Mouse (Mus musculus): ENCODE results near the gene Pcsk4. TPM values are rescaled to one million over a fixed set of nuclear protein-coding genes. Genes with fewer than 3 reads are reported as not detected.

Pcsk4 gene
- polyA plus RNA-seq, 1 experiment from 2014 or later, result 5.4 TPM

- WGBS, result 2% methylated on average over 16 of the region's 16 CpGs
- Histone ChIP-seq H3K27ac (no peak overlapping the region), H3K9ac (ENCODE audit: low read depth, low read length) (no peak overlapping the region), H3K4me2 (ENCODE audit: low read length) (peak overlapping the region; percentile 8; the same call in 1 of the 2 replicates), H3K4me3 (replicated peaks; ENCODE audit: low read depth, low read length) (no peak overlapping the region), H3K9me3 (replicated peaks; ENCODE audit: low read length) (no peaks in the 10 kb centered on the region), H3K27me3 (ENCODE audit: insufficient read depth, low read length) (peaks cover 50% of the 10 kb centered on the region), H3K36me3 (ENCODE audit: insufficient read depth, low read length) (no peaks in the 10 kb centered on the region), H3K4me1 (replicated peaks; ENCODE audit: insufficient read depth, low read length) (peaks cover 28% of the 10 kb centered on the region)
- DNase-seq (ENCODE audit: low spot score) (no peak), ATAC-seq (replicated peaks; ENCODE audit: low FRiP score, low read depth) (no peak)
- no peak for TF ChIP-seq CTCF (IDR thresholded peaks at IDR 0.05; ENCODE audit: low read depth)
Measured at GRCm38 (mm10) chr10:80345122-80345521, 15.8 kb upstream of the Pcsk4 start.

- peaks cover 51% of the 10 kb centered on the region for H3K27me3 ChIP-seq (ENCODE audit: insufficient read depth, low read length)
- H3K36me3 ChIP-seq (ENCODE audit: insufficient read depth, low read length), result no peaks in the 10 kb centered on the region
- no peaks in the 10 kb centered on the region for H3K9me3 ChIP-seq (replicated peaks; ENCODE audit: low read length)
- H3K9ac ChIP-seq (ENCODE audit: low read depth, low read length), result no peak overlapping the region
- DNase-seq (ENCODE audit: low spot score) (no peak), ATAC-seq (replicated peaks; ENCODE audit: low FRiP score, low read depth) (no peak)
- WGBS, result 50% methylated on average over 9 of the region's 9 CpGs
- TF ChIP-seq CTCF (IDR thresholded peaks at IDR 0.05; ENCODE audit: low read depth), result no peak
- no peak overlapping the region for H3K4me3 ChIP-seq (replicated peaks; ENCODE audit: low read depth, low read length)
- H3K4me1 ChIP-seq (replicated peaks; ENCODE audit: insufficient read depth, low read length), result peaks cover 28% of the 10 kb centered on the region
- H3K27ac ChIP-seq, result no peak overlapping the region
- H3K4me2 ChIP-seq (ENCODE audit: low read length), result no peak overlapping the region
Measured at GRCm38 (mm10) chr10:80344131-80344661, 14.9 kb upstream of the Pcsk4 start.

- H3K4me1 ChIP-seq (replicated peaks; ENCODE audit: insufficient read depth, low read length), result peaks cover 28% of the 10 kb centered on the region
- H3K9me3 ChIP-seq (replicated peaks; ENCODE audit: low read length), result no peaks in the 10 kb centered on the region
- 35% methylated on average over 13 of the region's 13 CpGs for WGBS
Measured at GRCm38 (mm10) chr10:80343425-80343895, 14.2 kb upstream of the Pcsk4 start.

GRCm38 (mm10) chr10:80342749-80343424 lies 13.6 kb upstream of the Pcsk4 start:
- Histone ChIP-seq H3K4me1 (replicated peaks; ENCODE audit: insufficient read depth, low read length) (peaks cover 24% of the 10 kb centered on the region), H3K27ac (no peak overlapping the region), H3K4me2 (ENCODE audit: low read length) (peak overlapping the region; percentile 49), H3K36me3 (ENCODE audit: insufficient read depth, low read length) (no peaks in the 10 kb centered on the region), H3K9me3 (replicated peaks; ENCODE audit: low read length) (no peaks in the 10 kb centered on the region), H3K9ac (ENCODE audit: low read depth, low read length) (no peak overlapping the region), H3K4me3 (replicated peaks; ENCODE audit: low read depth, low read length) (peak overlapping the region; percentile 21; the same call in 1 of the 2 replicates), H3K27me3 (ENCODE audit: insufficient read depth, low read length) (peaks cover 38% of the 10 kb centered on the region)
- TF ChIP-seq CTCF (IDR thresholded peaks at IDR 0.05; ENCODE audit: low read depth), result no peak
- under 1% methylated on average over 32 of the region's 33 CpGs for WGBS
- DNase-seq (ENCODE audit: low spot score) (peak; percentile 94), ATAC-seq (replicated peaks; ENCODE audit: low FRiP score, low read depth) (peak; percentile 53)

More at GRCm38 (mm10) chr10:80343425-80343895, 14.2 kb upstream of the Pcsk4 start:
- Histone ChIP-seq H3K27ac (no peak overlapping the region), H3K4me3 (replicated peaks; ENCODE audit: low read depth, low read length) (0 out of 2 replicates have a peak overlapping the region, but pooled peaks have one; percentile 21), H3K9ac (ENCODE audit: low read depth, low read length) (no peak overlapping the region), H3K27me3 (ENCODE audit: insufficient read depth, low read length) (peaks cover 44% of the 10 kb centered on the region), H3K36me3 (ENCODE audit: insufficient read depth, low read length) (no peaks in the 10 kb centered on the region), H3K4me2 (ENCODE audit: low read length) (peak overlapping the region; percentile 49)
- peak; percentile 1; the same call in 1 of the 2 replicates for ATAC-seq (replicated peaks; ENCODE audit: low FRiP score, low read depth)
- no peak for TF ChIP-seq CTCF (IDR thresholded peaks at IDR 0.05; ENCODE audit: low read depth)
- no peak for DNase-seq (ENCODE audit: low spot score)

- ATAC-seq (replicated peaks; ENCODE audit: low FRiP score, low read depth) (peak; percentile 8), DNase-seq (ENCODE audit: low spot score) (no peak)
- no peaks in the 10 kb centered on the region for H3K36me3 ChIP-seq (ENCODE audit: insufficient read depth, low read length)
- H3K27me3 ChIP-seq (ENCODE audit: insufficient read depth, low read length), result peaks cover 34% of the 10 kb centered on the region
- 6% methylated on average over 26 of the region's 26 CpGs for WGBS
- H3K9ac ChIP-seq (ENCODE audit: low read depth, low read length), result no peak overlapping the region
- H3K27ac ChIP-seq, result no peak overlapping the region
- TF ChIP-seq CTCF (IDR thresholded peaks at IDR 0.05; ENCODE audit: low read depth), result no peak
- H3K4me1 ChIP-seq (replicated peaks; ENCODE audit: insufficient read depth, low read length), result peaks cover 21% of the 10 kb centered on the region
- peak overlapping the region; percentile 21; the same call in 1 of the 2 replicates for H3K4me3 ChIP-seq (replicated peaks; ENCODE audit: low read depth, low read length)
- H3K4me2 ChIP-seq (ENCODE audit: low read length), result peak overlapping the region; percentile 49
- H3K9me3 ChIP-seq (replicated peaks; ENCODE audit: low read length), result no peaks in the 10 kb centered on the region
Measured at GRCm38 (mm10) chr10:80342305-80342748, 13.0 kb upstream of the Pcsk4 start.

GRCm38 (mm10) chr10:80341491-80342304 lies 12.4 kb upstream of the Pcsk4 start:
- no peaks in the 10 kb centered on the region for H3K9me3 ChIP-seq (replicated peaks; ENCODE audit: low read length)
- no peak for ATAC-seq (replicated peaks; ENCODE audit: low FRiP score, low read depth)
- peaks cover 21% of the 10 kb centered on the region for H3K4me1 ChIP-seq (replicated peaks; ENCODE audit: insufficient read depth, low read length)
- H3K4me2 ChIP-seq (ENCODE audit: low read length), result peak overlapping the region; percentile 49
- H3K4me3 ChIP-seq (replicated peaks; ENCODE audit: low read depth, low read length), result peak overlapping the region; percentile 21; the same call in 1 of the 2 replicates
- no peak for TF ChIP-seq CTCF (IDR thresholded peaks at IDR 0.05; ENCODE audit: low read depth)
- H3K36me3 ChIP-seq (ENCODE audit: insufficient read depth, low read length), result no peaks in the 10 kb centered on the region
- no peak overlapping the region for H3K27ac ChIP-seq
- WGBS, result 3% methylated on average over 47 of the region's 47 CpGs
- H3K27me3 ChIP-seq (ENCODE audit: insufficient read depth, low read length), result peaks cover 32% of the 10 kb centered on the region
- H3K9ac ChIP-seq (ENCODE audit: low read depth, low read length), result no peak overlapping the region
- DNase-seq (ENCODE audit: low spot score), result no peak
